Mouse (Mus musculus) v-Abl transformed pro-B cells (cell line): ENCODE measurements around the gene Bank1.

ENCODE experiments used
- in situ Hi-C, 2 experiments: fragments of 400-800 bp; cut with MboI; formaldehyde crosslinking; loops; one replicate each; pipeline ENCODE4 v1.15.1; 2025; ENCODE audit not compliant: unreplicated experiment in 2 of 2

Gene Bank1

GRCm38 (mm10) chr3:136039446-136039845 is 286.4 kb downstream of the Bank1 start:
- in situ Hi-C loops, result no loop called here

GRCm38 (mm10) chr3:136037254-136037653 is 288.6 kb downstream of the Bank1 start:
- in situ Hi-C loops, result no loop called here

GRCm38 (mm10) chr3:136035784-136036183 is 290.1 kb downstream of the Bank1 start:
- in situ Hi-C loops, result no loop called here

- in situ Hi-C loops, result no loop called here
Observed at GRCm38 (mm10) chr3:136024876-136025275, 301.0 kb downstream of the Bank1 start.

- in situ Hi-C loops, result no loop called here
Observed at GRCm38 (mm10) chr3:136017517-136017916, 308.3 kb downstream of the Bank1 start.

GRCm38 (mm10) chr3:136010616-136011015 is 315.2 kb downstream of the Bank1 start:
- in situ Hi-C loops, result no loop called here

GRCm38 (mm10) chr3:136007846-136008245 is 318.0 kb downstream of the Bank1 start:
- in situ Hi-C loops, result no loop called here

- in situ Hi-C loops, result no loop called here
Observed at GRCm38 (mm10) chr3:136007081-136007828, 318.6 kb downstream of the Bank1 start.
